Mouse (Mus musculus) embryo, embryonic 9.5 days (tissue): ENCODE results near the gene Phc1.
"Not testable (repeated sequence)": the region's sequence is repeated elsewhere in the genome, so short reads cannot be mapped to it uniquely, and the experiment has no call there.

Experiments used
- DNase-seq: peaks from one replicate; pipeline ENCODE4 v3.0.0-alpha.2; 2017; ENCODE audit errors: extremely low spot score

Gene Phc1

GRCm38 (mm10) chr6:122340349-122341000 lies at the start of gene Phc1:
Gene Phc1 (minus strand): TSS chr6:122340561.
- no peak for DNase-seq

- DNase-seq: not testable (repeated sequence)
Observed at GRCm38 (mm10) chr6:122389986-122390385, 49.6 kb upstream of the Phc1 start.

- DNase-seq: not testable (repeated sequence)
Observed at GRCm38 (mm10) chr6:122387177-122388028, 47.0 kb upstream of the Phc1 start.

- no peak for DNase-seq
Observed at GRCm38 (mm10) chr6:122385724-122386123, 45.4 kb upstream of the Phc1 start.

GRCm38 (mm10) chr6:122384886-122385285 lies 44.5 kb upstream of the Phc1 start:
- DNase-seq: no peak

GRCm38 (mm10) chr6:122383211-122383610 lies 42.9 kb upstream of the Phc1 start:
- DNase-seq: no peak

GRCm38 (mm10) chr6:122382046-122382445 lies 41.7 kb upstream of the Phc1 start:
- DNase-seq: no peak

GRCm38 (mm10) chr6:122368245-122368644 lies 27.9 kb upstream of the Phc1 start:
- DNase-seq: no peak

GRCm38 (mm10) chr6:122366976-122367375 lies 26.6 kb upstream of the Phc1 start:
- no peak for DNase-seq

- DNase-seq: no peak
Observed at GRCm38 (mm10) chr6:122366287-122366686, 25.9 kb upstream of the Phc1 start.

GRCm38 (mm10) chr6:122365706-122366105 lies 25.3 kb upstream of the Phc1 start:
- no peak for DNase-seq

- no peak for DNase-seq
Observed at GRCm38 (mm10) chr6:122357089-122357488, 16.7 kb upstream of the Phc1 start.

GRCm38 (mm10) chr6:122355909-122356308 lies 15.5 kb upstream of the Phc1 start:
- DNase-seq: no peak

GRCm38 (mm10) chr6:122347326-122347725 lies 7.0 kb upstream of the Phc1 start:
- not testable (repeated sequence) for DNase-seq

- DNase-seq: no peak
Observed at GRCm38 (mm10) chr6:122346399-122346798, 6.0 kb upstream of the Phc1 start.

GRCm38 (mm10) chr6:122345731-122346130 lies 5.4 kb upstream of the Phc1 start:
- DNase-seq: no peak

GRCm38 (mm10) chr6:122344386-122345116 lies 4.2 kb upstream of the Phc1 start:
- DNase-seq: peak; percentile 18

- DNase-seq: no peak
Observed at GRCm38 (mm10) chr6:122343719-122344118, 3.4 kb upstream of the Phc1 start.

GRCm38 (mm10) chr6:122342125-122342524 lies 1.8 kb upstream of the Phc1 start:
- DNase-seq: no peak

- peak; percentile 12 for DNase-seq
Observed at GRCm38 (mm10) chr6:122341038-122341810, 863 bp upstream of the Phc1 start.

GRCm38 (mm10) chr6:122339648-122340341 lies 566 bp downstream of the Phc1 start:
- peak; percentile 93 for DNase-seq
